In the genomic region with DNA sequence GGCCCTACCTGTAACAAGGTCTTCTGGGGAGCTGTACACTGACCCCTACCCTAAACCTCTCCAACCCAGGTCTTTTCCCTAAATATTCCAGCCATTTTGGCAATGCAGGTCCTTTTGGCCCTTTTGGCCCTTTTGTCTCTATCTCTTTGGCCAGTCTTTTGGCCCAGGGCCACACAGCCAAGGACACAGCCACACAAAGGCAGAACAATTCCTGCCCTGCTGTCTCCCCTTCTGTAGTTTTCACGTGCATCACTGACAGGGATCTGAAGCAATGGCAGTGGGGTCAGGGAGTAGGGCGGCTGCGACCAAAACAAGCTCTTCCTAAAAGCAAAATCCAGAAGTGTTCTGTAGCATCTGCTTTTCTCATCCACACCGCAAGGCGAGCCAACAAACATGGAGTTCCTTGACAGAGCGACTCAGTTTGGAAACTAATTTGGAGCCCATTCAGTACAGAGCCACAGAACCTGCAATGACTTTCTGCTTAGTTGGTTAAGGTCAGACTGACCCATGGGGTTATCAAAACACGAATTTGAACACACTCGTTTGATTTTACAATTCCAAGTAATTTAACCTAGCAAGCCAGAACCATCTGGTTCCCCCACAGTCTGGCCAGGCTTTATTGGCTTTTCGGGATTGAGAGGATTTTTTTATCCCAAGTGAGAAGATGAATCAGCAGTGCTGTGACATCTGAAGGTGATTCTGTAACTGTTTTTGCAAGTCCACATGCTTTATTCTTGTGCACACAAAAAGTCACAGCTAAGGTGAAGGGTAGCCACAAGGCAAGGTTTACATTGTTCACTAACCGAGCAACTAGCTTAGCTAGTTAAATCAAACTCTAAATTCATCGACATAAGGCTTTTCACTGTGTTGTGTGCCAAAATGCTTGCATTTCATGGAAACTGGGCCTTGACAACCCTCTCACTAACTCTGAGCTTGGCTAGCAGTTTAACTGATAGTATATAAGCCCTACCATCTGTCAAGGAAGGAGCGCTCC, we compare ENCODE assay signal across 10 mouse cellular contexts. TPM values are rescaled to one million over a fixed set of nuclear protein-coding genes. Genes with fewer than 3 reads are reported as not detected.
DNase-seq lines count a peak whose midpoint lies in the region; ATAC-seq and TF ChIP-seq lines count a peak whose summit lies in the region.
"Had no signal": no experiment of that assay in that cellular context is flagged by ENCODE, and none has a peak within 500 bp of the region (broad histone marks: within the 10 kb centered on the region; RNA-seq: fewer than 3 reads in every experiment).

No protein-coding gene starts in this region.

- no peaks in the 10 kb centered on the region for H3K9me3 ChIP-seq in limb, embryonic 14.5 days (ENCODE audit: control insufficient read depth, low read length)
- H3K9me3 ChIP-seq in heart, embryonic 12.5 days (replicated peaks): 0 out of 2 replicates have a peak, but pooled peaks cover 3% of the 10 kb centered on the region
- H3K9me3 ChIP-seq: midbrain, embryonic 12.5 days had no signal

- peaks cover 11% of the 10 kb centered on the region for H3K4me1 ChIP-seq in limb, embryonic 14.5 days (ENCODE audit: control insufficient read depth, insufficient read depth, low read length)
- H3K4me1 ChIP-seq in heart, embryonic 12.5 days (replicated peaks): no peaks in the 10 kb centered on the region
- H3K4me1 ChIP-seq: midbrain, embryonic 12.5 days had no signal

- no peak overlapping the region for H3K4me3 ChIP-seq in limb, embryonic 14.5 days (replicated peaks; ENCODE audit: low read length)
- no peak overlapping the region for H3K4me3 ChIP-seq in heart, embryonic 12.5 days
- H3K4me3 ChIP-seq: midbrain, embryonic 12.5 days had no signal

- ATAC-seq in limb, embryonic 14.5 days (ENCODE audit: low FRiP score, low read depth): peak; percentile 53
- ATAC-seq in heart, embryonic 12.5 days (ENCODE audit: insufficient number of reproducible peaks, low FRiP score): no peak
- ATAC-seq in granulocyte monocyte progenitor cell, adult 5-6 weeks (replicated peaks; ENCODE audit: poor library complexity, severe bottlenecking): no peak

- no peak for TF ChIP-seq POLR2A in limb, embryonic 14.5 days (IDR thresholded peaks at IDR 0.05; ENCODE audit: borderline replicate concordance, extremely low read depth, insufficient read depth, insufficient read length)

- H3K9ac ChIP-seq in limb, embryonic 14.5 days (ENCODE audit: low read depth, low read length, severe bottlenecking): no peak overlapping the region
- no peak overlapping the region for H3K9ac ChIP-seq in heart, embryonic 12.5 days
- H3K9ac ChIP-seq: midbrain, embryonic 12.5 days had no signal

- no peaks in the 10 kb centered on the region for H3K36me3 ChIP-seq in limb, embryonic 14.5 days (ENCODE audit: control insufficient read depth, insufficient read depth, low read length)
- H3K36me3 ChIP-seq in heart, embryonic 12.5 days: no peaks in the 10 kb centered on the region
- H3K36me3 ChIP-seq: midbrain, embryonic 12.5 days had no signal

- no peaks in the 10 kb centered on the region for H3K27me3 ChIP-seq in limb, embryonic 14.5 days (ENCODE audit: control insufficient read depth, insufficient read depth, low read length)
- H3K27me3 ChIP-seq in heart, embryonic 12.5 days (replicated peaks): no peaks in the 10 kb centered on the region
- H3K27me3 ChIP-seq: CH12.LX; midbrain, embryonic 12.5 days had no signal

- peak; percentile 4 to 7 for DNase-seq in heart, adult 18-20 months
- DNase-seq in heart, adult 9 months (ENCODE audit: low spot score in 2 of 2): no peak
- peak; percentile 29 for DNase-seq in cerebellum, adult 11-12 months
- peak; percentile 2 to 31 for DNase-seq in gastrocnemius, adult 8-10 months (ENCODE audit: low spot score in 2 of 2)
- peak; percentile 42 for DNase-seq in limb, embryonic 14.5 days (ENCODE audit: low spot score)
- DNase-seq in thymus, postnatal 14 days: no peak

- H3K27ac ChIP-seq in limb, embryonic 14.5 days (replicated peaks; ENCODE audit: low read depth, low read length): peak overlapping the region; percentile 52
- no peak overlapping the region for H3K27ac ChIP-seq in heart, embryonic 12.5 days (ENCODE audit: poor library complexity, severe bottlenecking)
- H3K27ac ChIP-seq: midbrain, embryonic 12.5 days had no signal

- no peak overlapping the region for H3K4me2 ChIP-seq in limb, embryonic 14.5 days (replicated peaks; ENCODE audit: low read depth, low read length, severe bottlenecking)
- H3K4me2 ChIP-seq in heart, embryonic 12.5 days: no peak overlapping the region
- H3K4me2 ChIP-seq: midbrain, embryonic 12.5 days had no signal

- WGBS in limb, embryonic 14.5 days: 49% methylated on average over 12 of the region's 12 CpGs
- 76% methylated on average over 12 of the region's 12 CpGs for WGBS in heart, embryonic 12.5 days

RNA-seq across cellular contexts. Expression of a gene that starts 36.8 kb away (rescaled TPM):
- not detected for total RNA-seq in heart, adult 18-20 months (2021)
- not detected for total RNA-seq in gastrocnemius, adult 8-10 months (2022)
- 0.15 and 0.28 TPM in 2 replicates for polyA plus RNA-seq in limb, embryonic 14.5 days (2012; rRNA removed)
- polyA plus RNA-seq in limb, embryonic 14.5 days (2014; fragmentation: Nextera tagmentation; extraction: Ambion mirVana): 0.25 and 0.33 TPM in 2 replicates
- polyA plus RNA-seq in heart, embryonic 12.5 days (2016; fragmentation: Nextera tagmentation; extraction: Ambion mirVana): 0.10 and 0.19 TPM in 2 replicates
- not detected in 2 replicates for total RNA-seq in granulocyte monocyte progenitor cell, adult 5-6 weeks (2014; fragmentation: Nextera tagmentation)
- total RNA-seq in granulocyte monocyte progenitor cell, adult 5-6 weeks (2017): 0.43 TPM in 1 of 2 replicates, not detected in the other

RNA-seq across cellular contexts. Expression of a gene that starts 37.0 kb away (rescaled TPM):
- 1 to 10 TPM; 7.8 to 8.0 TPM for total RNA-seq in heart, adult 18-20 months (2021)
- 1 to 10 TPM; 3.5 to 4.2 (median 3.9) TPM for total RNA-seq in gastrocnemius, adult 8-10 months (2022)
- 55.0 and 56.0 TPM in 2 replicates for polyA plus RNA-seq in limb, embryonic 14.5 days (2012; rRNA removed)
- polyA plus RNA-seq in limb, embryonic 14.5 days (2014; fragmentation: Nextera tagmentation; extraction: Ambion mirVana): 44.4 and 49.8 TPM in 2 replicates
- polyA plus RNA-seq in heart, embryonic 12.5 days (2016; fragmentation: Nextera tagmentation; extraction: Ambion mirVana): 21.7 and 22.9 TPM in 2 replicates
- 34.9 and 40.4 TPM in 2 replicates for total RNA-seq in granulocyte monocyte progenitor cell, adult 5-6 weeks (2014; fragmentation: Nextera tagmentation)
- total RNA-seq in granulocyte monocyte progenitor cell, adult 5-6 weeks (2017): 49.4 and 51.5 TPM in 2 replicates

Comparison
In these comparisons a context has a peak if more than half of its experiments do, and no peak if none do; other contexts are left out.
1. DNase-seq: peak in heart, adult 18-20 months (2 of 2), cerebellum, adult 11-12 months (single experiment), gastrocnemius, adult 8-10 months (2 of 2) and limb, embryonic 14.5 days (single experiment); none in heart, adult 9 months (0 of 2) and thymus, postnatal 14 days (single experiment).